Comparison of ENCODE assay signal across 8 mouse cellular contexts in genomic region chr19:44837426-44838205, GRCm38 (mm10).
DNase-seq lines count a peak whose midpoint lies in the region; ATAC-seq lines count a peak whose summit lies in the region.

No protein-coding gene starts in this region.

- H3K9me3 ChIP-seq in hindbrain, embryonic 11.5 days (ENCODE audit: control insufficient read depth, low read length) = no peaks in the 10 kb centered on the region
- no peaks in the 10 kb centered on the region for H3K9me3 ChIP-seq in limb, embryonic 11.5 days (ENCODE audit: control insufficient read depth, low read length)

- H3K4me2 ChIP-seq in hindbrain, embryonic 11.5 days (replicated peaks; ENCODE audit: low read depth, low read length) = peak overlapping the region; percentile 8
- no peak overlapping the region for H3K4me2 ChIP-seq in limb, embryonic 11.5 days (ENCODE audit: low read depth, severe bottlenecking)

- peaks cover 6% of the 10 kb centered on the region for H3K4me1 ChIP-seq in brown adipose tissue, adult 24 weeks (ENCODE audit: control insufficient read depth, insufficient read depth, insufficient read length, low read length)
- peaks cover 17% of the 10 kb centered on the region for H3K4me1 ChIP-seq in hindbrain, embryonic 11.5 days (replicated peaks; ENCODE audit: control insufficient read depth, insufficient read depth, low read length)
- H3K4me1 ChIP-seq in limb, embryonic 11.5 days (ENCODE audit: control insufficient read depth, insufficient read depth, low read length) = peaks cover 19% of the 10 kb centered on the region

- ATAC-seq in hindbrain, embryonic 11.5 days (ENCODE audit: low FRiP score) = 0 out of 2 replicates have a peak, but pooled peaks have one; percentile 39
- no peak for ATAC-seq in limb, embryonic 11.5 days (ENCODE audit: insufficient number of reproducible peaks, low FRiP score, low TSS enrichment, low read depth)
- ATAC-seq in granulocyte monocyte progenitor cell, adult 5-6 weeks (replicated peaks; ENCODE audit: poor library complexity, severe bottlenecking) = no peak

- peak; percentile 36 for DNase-seq in embryo, embryonic 10 days (ENCODE audit: low spot score)
- no peak for DNase-seq in embryo, embryonic 11 days
- peak; percentile 57 for DNase-seq in hindbrain, embryonic 11.5 days (ENCODE audit: low spot score)
- DNase-seq in limb, embryonic 11.5 days (ENCODE audit: low spot score) = peak; percentile 51
- DNase-seq in T-cell, adult 2 months (ENCODE audit: low spot score) = no peak
- no peak for DNase-seq in frontal cortex, postnatal 10 days (ENCODE audit: low spot score in 2 of 2)

- H3K9ac ChIP-seq in hindbrain, embryonic 11.5 days (ENCODE audit: low read depth, low read length) = no peak overlapping the region
- H3K9ac ChIP-seq in limb, embryonic 11.5 days (ENCODE audit: low read length) = no peak overlapping the region

- H3K27ac ChIP-seq in brown adipose tissue, adult 24 weeks (replicated peaks; ENCODE audit: low read depth, low read length) = no peak overlapping the region
- H3K27ac ChIP-seq in hindbrain, embryonic 11.5 days (ENCODE audit: low read depth, low read length) = no peak overlapping the region
- no peak overlapping the region for H3K27ac ChIP-seq in limb, embryonic 11.5 days (replicated peaks; ENCODE audit: low read depth, low read length)

- WGBS in hindbrain, embryonic 11.5 days = 3% methylated on average over 37 of the region's 37 CpGs
- 2% methylated on average over 37 of the region's 37 CpGs for WGBS in limb, embryonic 11.5 days

- 0 out of 2 replicates have a peak overlapping the region, but pooled peaks have one; percentile 29 for H3K4me3 ChIP-seq in brown adipose tissue, adult 24 weeks (ENCODE audit: insufficient read depth, low read depth, low read length)
- no peak overlapping the region for H3K4me3 ChIP-seq in hindbrain, embryonic 11.5 days (ENCODE audit: low read depth, low read length)
- H3K4me3 ChIP-seq in limb, embryonic 11.5 days (ENCODE audit: low read depth, low read length) = no peak overlapping the region

- H3K36me3 ChIP-seq in hindbrain, embryonic 11.5 days (ENCODE audit: control insufficient read depth, insufficient read depth, low read length) = no peaks in the 10 kb centered on the region
- no peaks in the 10 kb centered on the region for H3K36me3 ChIP-seq in limb, embryonic 11.5 days (ENCODE audit: control insufficient read depth, insufficient read depth, low read length)

- peaks cover 68% of the 10 kb centered on the region for H3K27me3 ChIP-seq in hindbrain, embryonic 11.5 days (ENCODE audit: control insufficient read depth, insufficient read depth, low read length)
- H3K27me3 ChIP-seq in limb, embryonic 11.5 days (ENCODE audit: control insufficient read depth, insufficient read depth, low read length) = peaks cover 66% of the 10 kb centered on the region

Comparison
In these comparisons a context has a peak if more than half of its experiments do, and no peak if none do; other contexts are left out.
1. DNase-seq: peak in embryo, embryonic 10 days (single experiment), hindbrain, embryonic 11.5 days (single experiment) and limb, embryonic 11.5 days (single experiment); none in embryo, embryonic 11 days (single experiment), T-cell, adult 2 months (single experiment) and frontal cortex, postnatal 10 days (0 of 2).